Mouse (Mus musculus) megakaryocyte, embryonic 14.5 days (primary cell): ENCODE data around the gene Rpn2.

Source experiments
- FLI1 ChIP-seq: IDR thresholded peaks from 2 replicates; pipeline ENCODE4 v1.6.1; 2012; ENCODE audit warnings: low read length, inconsistent platforms, mixed read lengths
- GATA1 ChIP-seq: IDR thresholded peaks from 3 replicates; pipeline ENCODE4 v1.6.1; 2012; ENCODE audit warnings: mixed read lengths, low read length, inconsistent platforms, borderline replicate concordance

DNA sequence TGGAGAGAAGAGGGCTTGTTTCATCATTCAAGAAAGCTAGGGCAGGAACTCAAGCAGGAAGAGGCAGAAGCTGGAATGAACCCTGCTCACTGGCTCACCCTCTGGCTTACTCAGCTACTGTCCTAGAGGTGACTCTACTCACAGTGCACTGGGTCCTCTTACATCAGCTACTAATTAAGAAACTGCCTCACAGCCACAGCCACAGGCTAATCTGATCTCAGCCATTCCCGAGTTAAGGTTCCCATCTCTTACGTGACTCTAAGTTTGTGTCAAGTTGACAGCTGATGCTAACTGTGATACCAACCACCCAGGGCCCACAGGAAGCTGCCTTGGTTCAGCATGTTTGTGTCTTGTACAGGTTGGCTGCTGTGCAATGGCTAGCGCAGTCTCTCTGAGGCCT, 84.2 kb downstream of the Rpn2 start:
- TF ChIP-seq FLI1 = no peak
- TF ChIP-seq GATA1 = no peak
